Mouse (Mus musculus) liver, embryonic 16.5 days (tissue): ENCODE measurements around the gene Rab3a. TPM values are rescaled to one million over a fixed set of nuclear protein-coding genes. Genes with fewer than 3 reads are reported as not detected.
A peak's percentile ranks its signal among the peaks of the same experiment; 100 is the strongest.

Source experiments
- ATAC-seq: fragments of 200-750 bp; cut with Nextera tagmentation; 2 replicates; pipeline ENCODE4 v1.8.0; 2017; ENCODE audit warnings: low read depth, mild to moderate bottlenecking, moderate number of reproducible peaks, moderate library complexity
- H3K27ac ChIP-seq: fragments of 300-500 bp; sonication (generic); 2 replicates; pipeline ENCODE4 v1.5.1; 2014; ENCODE audit warnings: mild to moderate bottlenecking, low read length
- H3K27me3 ChIP-seq: fragments of 300-500 bp; sonication (generic); 2 replicates; pipeline ENCODE4 v1.6.1; 2014; ENCODE audit warnings: low read depth, low read length, mixed read lengths; ENCODE audit not compliant: control insufficient read depth, insufficient read depth
- H3K36me3 ChIP-seq: fragments of 300-500 bp; sonication (generic); 2 replicates; pipeline ENCODE4 v1.6.1; 2014; ENCODE audit warnings: mild to moderate bottlenecking; ENCODE audit not compliant: control insufficient read depth, insufficient read depth
- H3K4me1 ChIP-seq: fragments of 300-500 bp; sonication (generic); 2 replicates; pipeline ENCODE4 v1.6.1; 2014; ENCODE audit warnings: low read depth, low read length, mixed read lengths; ENCODE audit not compliant: control insufficient read depth
- H3K4me2 ChIP-seq: fragments of 300-500 bp; sonication (generic); 2 replicates; pipeline ENCODE4 v1.6.1; 2014; ENCODE audit warnings: low read depth, low read length, mixed read lengths
- H3K4me3 ChIP-seq: fragments of 300-500 bp; sonication (generic); 2 replicates; pipeline ENCODE4 v1.5.1; 2014; ENCODE audit warnings: low read depth, mild to moderate bottlenecking, low read length
- H3K9ac ChIP-seq: fragments of 300-500 bp; sonication (generic); 2 replicates; pipeline ENCODE4 v1.6.1; 2014; ENCODE audit warnings: low read depth, low read length
- H3K9me3 ChIP-seq: fragments of 300-500 bp; sonication (generic); replicated peaks from 2 replicates; pipeline ENCODE4 v1.6.1; 2016; ENCODE audit warnings: low read length; ENCODE audit not compliant: control insufficient read depth
- WGBS: fragments of 180-500 bp; shearing (Covaris S2); extraction: QIAGEN DNeasy Blood & Tissue Kit; methylation state at CpG from one replicate; pipeline ENCODE4 v1.1.7; 2014; ENCODE audit not compliant: insufficient replicate concordance; 5-methylcytosine and 5-hydroxymethylcytosine counted together
- polyA plus RNA-seq: library from polyadenylated mRNA; unstranded; fragments of >200 nt; fragmentation: Nextera tagmentation; extraction: Ambion mirVana; gene quantifications from 2 replicates; pipeline ENCODE4 v1.2.1, GENCODE M21; 2015

Rab3a gene
- polyA plus RNA-seq, 1 experiment from 2014 or later: 3.4 TPM

DNA sequence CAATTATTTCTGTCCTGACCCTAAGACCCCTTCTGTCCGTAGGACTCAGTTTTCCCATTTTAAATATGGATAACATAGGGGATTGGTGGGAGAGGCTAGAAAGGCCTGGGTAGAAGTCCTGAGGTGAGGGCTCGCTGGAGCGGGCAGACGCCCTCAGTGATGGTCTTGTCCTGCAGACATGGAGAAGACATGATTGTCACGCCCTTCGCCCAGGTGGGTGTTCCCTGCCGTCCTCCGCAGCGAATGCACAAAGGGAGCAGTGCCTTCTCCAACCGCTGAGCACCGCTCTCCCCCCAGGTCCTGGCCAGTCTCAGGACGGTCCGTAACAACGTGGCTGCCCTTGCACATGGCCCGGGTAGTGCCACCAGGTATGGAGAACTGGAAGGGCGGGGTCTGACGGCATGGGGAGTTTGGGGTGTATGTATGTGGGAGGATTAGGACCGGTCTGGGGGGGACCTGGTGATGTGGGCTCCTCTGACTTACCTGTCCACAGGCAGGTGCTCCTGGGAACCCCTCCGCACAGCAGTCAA, 8.7 kb upstream of the Rab3a start:
- H3K36me3 ChIP-seq: no peaks in the 10 kb centered on the region
- H3K9me3 ChIP-seq: no peaks in the 10 kb centered on the region
- H3K4me1 ChIP-seq: peaks cover 5% of the 10 kb centered on the region; the same call in 1 of the 2 replicates
- WGBS: 43% methylated on average over 19 of the region's 19 CpGs
- H3K4me2 ChIP-seq: no peak overlapping the region
- peaks cover 62% of the 10 kb centered on the region for H3K27me3 ChIP-seq
- no peak overlapping the region for H3K9ac ChIP-seq
- no peak overlapping the region for H3K27ac ChIP-seq
- no peak for ATAC-seq
- H3K4me3 ChIP-seq: no peak overlapping the region

DNA sequence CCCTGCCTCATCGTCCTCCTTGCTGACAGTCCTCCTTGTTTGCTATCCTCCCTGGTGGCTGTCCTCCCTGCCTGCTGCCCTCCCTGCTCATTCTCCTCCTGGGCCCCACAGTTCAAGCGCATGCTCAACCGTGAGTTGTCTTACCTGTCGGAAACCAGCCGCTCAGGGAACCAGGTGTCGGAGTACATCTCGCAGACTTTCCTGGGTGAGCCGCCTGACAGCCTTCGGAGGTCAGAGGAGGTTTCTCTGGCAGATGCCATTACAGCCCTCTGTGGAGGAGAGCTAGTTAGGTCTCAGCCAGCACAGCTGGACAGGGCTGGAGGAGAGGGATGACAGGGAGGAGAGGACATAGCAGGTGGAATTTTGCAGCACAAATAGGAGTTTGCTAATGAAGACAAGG, 7.8 kb upstream of the Rab3a start:
- ATAC-seq: no peak
- Histone ChIP-seq H3K27me3 (peaks cover 56% of the 10 kb centered on the region), H3K4me1 (peaks cover 5% of the 10 kb centered on the region; the same call in 1 of the 2 replicates), H3K4me3 (no peak overlapping the region), H3K9ac (no peak overlapping the region), H3K9me3 (no peaks in the 10 kb centered on the region), H3K36me3 (no peaks in the 10 kb centered on the region), H3K4me2 (no peak overlapping the region), H3K27ac (no peak overlapping the region)
- 64% methylated on average over 9 of the region's 9 CpGs for WGBS

DNA sequence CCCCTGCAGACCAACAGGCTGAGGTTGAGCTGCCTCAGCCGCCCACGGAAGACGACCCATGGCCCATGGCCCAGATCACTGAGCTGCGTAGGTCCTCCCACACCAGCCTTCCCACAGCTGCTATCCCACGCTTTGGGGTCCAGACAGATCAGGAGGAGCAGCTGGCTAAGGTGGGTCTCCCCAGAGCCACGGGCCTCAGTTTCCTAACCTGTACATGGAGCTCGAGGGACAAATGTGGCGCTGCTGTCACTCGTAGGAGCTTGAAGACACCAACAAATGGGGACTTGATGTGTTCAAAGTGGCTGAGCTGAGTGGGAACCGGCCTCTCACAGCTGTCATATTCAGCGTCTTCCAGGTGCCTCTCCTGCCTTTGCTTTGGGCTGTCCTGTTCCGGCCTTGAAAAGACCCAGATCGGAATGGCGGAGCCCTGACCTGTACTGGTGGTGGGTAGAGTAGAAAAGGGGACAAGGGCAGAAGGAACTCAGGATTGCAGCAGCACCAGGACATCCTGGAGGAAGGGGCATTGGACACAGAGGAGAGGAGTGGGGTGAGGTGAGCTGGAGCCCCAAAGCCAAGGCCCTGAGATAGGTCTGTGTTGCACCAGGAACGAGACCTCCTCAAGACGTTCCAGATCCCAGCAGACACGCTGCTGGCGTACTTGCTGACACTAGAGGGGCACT, 7.1 kb upstream of the Rab3a start:
- Histone ChIP-seq H3K36me3 (no peaks in the 10 kb centered on the region), H3K9ac (no peak overlapping the region), H3K4me2 (no peak overlapping the region), H3K27ac (no peak overlapping the region), H3K4me3 (no peak overlapping the region), H3K4me1 (peaks cover 5% of the 10 kb centered on the region; the same call in 1 of the 2 replicates), H3K27me3 (peaks cover 51% of the 10 kb centered on the region), H3K9me3 (no peaks in the 10 kb centered on the region)
- 70% methylated on average over 18 of the region's 18 CpGs for WGBS
- no peak for ATAC-seq

DNA sequence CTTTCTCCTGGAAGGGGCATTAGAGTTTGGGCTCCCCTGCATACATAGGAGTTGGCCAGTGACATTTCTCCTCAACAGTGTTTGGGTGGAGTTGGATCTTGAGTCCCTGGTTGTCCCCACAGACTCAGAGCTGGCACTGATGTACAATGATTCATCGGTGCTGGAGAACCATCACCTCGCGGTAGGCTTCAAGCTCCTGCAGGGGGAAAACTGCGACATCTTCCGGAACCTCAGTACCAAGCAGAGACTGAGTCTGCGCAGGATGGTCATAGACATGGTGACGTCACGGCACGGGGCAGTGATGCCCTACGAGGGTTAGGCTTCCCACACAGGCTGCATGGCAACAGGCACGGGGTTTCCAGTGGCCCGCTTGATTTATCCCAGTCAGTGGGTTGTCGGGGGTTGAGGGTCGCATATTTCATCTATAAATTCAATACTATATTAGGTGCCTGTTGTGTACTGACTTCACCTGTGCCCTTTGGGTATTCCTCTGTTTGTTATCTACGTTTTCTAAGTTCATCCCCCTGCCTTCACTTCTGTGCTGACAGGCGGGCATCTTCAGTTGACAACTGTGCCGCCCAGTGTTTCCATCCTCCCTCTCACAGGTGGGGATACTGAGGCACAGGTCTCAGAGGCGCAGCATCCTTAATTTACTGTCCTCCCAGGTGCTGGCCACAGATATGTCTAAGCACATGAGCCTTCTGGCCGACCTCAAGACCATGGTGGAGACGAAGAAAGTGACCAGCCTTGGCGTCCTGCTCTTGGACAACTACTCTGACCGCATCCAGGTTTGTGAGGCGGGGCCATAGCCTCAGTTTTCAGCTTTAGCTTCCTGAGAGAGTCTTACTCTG, 6.0 kb upstream of the Rab3a start:
- Histone ChIP-seq H3K4me2 (no peak overlapping the region), H3K36me3 (no peaks in the 10 kb centered on the region), H3K9me3 (no peaks in the 10 kb centered on the region), H3K9ac (no peak overlapping the region), H3K4me1 (peaks cover 11% of the 10 kb centered on the region), H3K4me3 (no peak overlapping the region), H3K27me3 (peaks cover 39% of the 10 kb centered on the region), H3K27ac (no peak overlapping the region)
- ATAC-seq: no peak
- WGBS: 68% methylated on average over 23 of the region's 23 CpGs

DNA sequence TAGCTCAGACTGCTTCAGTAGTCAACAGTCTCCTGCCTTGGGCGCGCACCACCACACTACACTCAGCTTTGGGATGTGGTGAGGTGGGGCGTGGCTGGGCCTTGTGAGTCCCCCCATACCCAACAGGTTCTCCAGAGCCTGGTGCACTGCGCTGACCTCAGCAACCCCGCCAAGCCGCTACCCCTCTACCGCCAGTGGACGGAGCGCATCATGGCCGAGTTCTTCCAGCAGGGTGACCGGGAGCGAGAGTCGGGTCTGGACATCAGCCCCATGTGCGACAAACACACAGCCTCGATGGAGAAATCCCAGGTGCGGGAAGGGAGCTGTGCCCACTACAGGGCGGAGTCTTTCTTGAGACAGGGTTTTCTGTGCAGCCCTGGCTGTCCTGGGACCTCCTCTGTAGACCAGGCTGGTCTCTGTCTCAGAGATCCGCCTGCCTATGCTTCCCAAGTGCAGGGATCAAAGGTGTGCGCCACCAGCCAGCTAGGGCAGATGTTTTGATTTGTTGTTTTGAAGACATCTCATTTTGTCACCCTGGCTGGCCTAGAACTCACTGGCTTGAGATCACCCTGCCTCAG, 5.3 kb upstream of the Rab3a start:
- H3K9ac ChIP-seq: no peak overlapping the region
- H3K36me3 ChIP-seq: no peaks in the 10 kb centered on the region
- 62% methylated on average over 19 of the region's 19 CpGs for WGBS
- peaks cover 32% of the 10 kb centered on the region for H3K27me3 ChIP-seq
- no peak for ATAC-seq
- H3K9me3 ChIP-seq: no peaks in the 10 kb centered on the region
- H3K4me2 ChIP-seq: no peak overlapping the region
- H3K4me3 ChIP-seq: no peak overlapping the region
- H3K27ac ChIP-seq: no peak overlapping the region
- H3K4me1 ChIP-seq: peaks cover 16% of the 10 kb centered on the region

DNA sequence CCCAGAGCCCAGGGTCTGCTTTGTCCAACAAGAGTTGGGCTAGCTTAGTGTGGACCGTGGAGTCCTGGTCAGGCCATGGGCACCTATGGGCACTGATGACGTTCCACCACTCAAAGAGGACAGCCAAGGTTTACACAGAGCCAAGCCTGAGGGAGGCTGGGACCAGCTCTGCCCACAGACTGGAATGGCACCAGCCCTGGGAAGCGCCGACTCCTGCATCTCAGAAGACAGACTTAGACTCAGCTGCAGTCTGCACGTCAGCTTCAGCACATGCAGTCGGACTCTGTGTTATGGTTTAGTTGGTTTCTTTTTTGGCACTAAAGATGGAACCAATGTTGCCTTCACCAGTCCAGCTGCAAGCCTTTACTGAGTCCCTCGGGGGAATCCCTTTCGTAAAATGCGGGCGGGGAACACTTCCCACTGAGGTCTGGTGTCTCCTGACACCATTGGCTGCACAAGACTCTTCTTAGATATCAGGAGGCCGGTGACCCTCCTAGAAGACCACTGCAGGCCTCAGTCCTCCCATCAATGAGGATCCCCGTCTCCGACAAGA, 4.3 kb upstream of the Rab3a start:
- Histone ChIP-seq H3K4me2 (no peak overlapping the region), H3K4me1 (peaks cover 18% of the 10 kb centered on the region), H3K9me3 (no peaks in the 10 kb centered on the region), H3K27ac (no peak overlapping the region), H3K4me3 (no peak overlapping the region), H3K9ac (no peak overlapping the region), H3K36me3 (no peaks in the 10 kb centered on the region), H3K27me3 (peaks cover 22% of the 10 kb centered on the region)
- 67% methylated on average over 13 of the region's 13 CpGs for WGBS
- ATAC-seq: no peak

DNA sequence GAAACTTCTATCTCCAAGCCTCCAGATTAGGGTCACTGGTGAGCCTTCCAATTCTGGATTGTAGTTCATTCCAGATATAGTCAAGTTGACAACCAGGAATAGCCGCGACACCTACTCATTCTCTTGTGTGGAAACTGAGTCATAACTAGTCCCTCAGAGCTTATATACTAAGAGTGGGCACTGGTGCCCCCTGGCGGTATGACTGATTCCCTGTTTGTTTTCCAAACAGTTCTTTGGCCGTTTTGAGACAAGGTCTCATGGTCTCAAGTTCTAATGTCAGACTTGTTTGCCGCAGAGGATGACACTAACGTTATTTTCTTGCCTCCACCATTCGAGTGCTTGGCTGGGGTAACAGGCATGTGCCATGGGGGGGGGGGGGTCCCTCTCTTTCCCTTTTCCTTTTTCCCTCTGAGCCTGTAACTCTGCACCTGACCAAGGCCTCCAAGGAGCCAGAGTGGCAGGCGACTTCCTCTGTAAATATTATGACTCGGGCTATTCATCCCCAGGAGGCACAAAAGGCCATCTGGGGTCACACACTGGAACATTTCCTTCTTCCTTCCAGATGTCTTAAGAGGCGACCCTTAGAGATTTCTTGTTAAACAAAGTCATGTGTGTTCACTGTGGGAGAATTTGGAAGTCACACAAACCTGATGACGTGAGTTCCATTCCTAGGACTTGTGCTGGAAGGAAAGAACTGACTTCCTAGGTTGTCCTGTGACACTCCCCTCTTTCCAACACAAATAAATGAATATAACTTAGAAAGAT, 2.3 kb upstream of the Rab3a start:
- ATAC-seq: no peak
- WGBS: 21% methylated on average over 11 of the region's 11 CpGs
- Histone ChIP-seq H3K27me3 (peaks cover 4% of the 10 kb centered on the region), H3K9me3 (no peaks in the 10 kb centered on the region), H3K4me1 (peaks cover 22% of the 10 kb centered on the region), H3K9ac (no peak overlapping the region; the same call in 1 of the 2 replicates), H3K4me2 (no peak overlapping the region), H3K27ac (peak overlapping the region; percentile 69), H3K4me3 (no peak overlapping the region), H3K36me3 (no peaks in the 10 kb centered on the region; the same call in 1 of the 2 replicates)

DNA sequence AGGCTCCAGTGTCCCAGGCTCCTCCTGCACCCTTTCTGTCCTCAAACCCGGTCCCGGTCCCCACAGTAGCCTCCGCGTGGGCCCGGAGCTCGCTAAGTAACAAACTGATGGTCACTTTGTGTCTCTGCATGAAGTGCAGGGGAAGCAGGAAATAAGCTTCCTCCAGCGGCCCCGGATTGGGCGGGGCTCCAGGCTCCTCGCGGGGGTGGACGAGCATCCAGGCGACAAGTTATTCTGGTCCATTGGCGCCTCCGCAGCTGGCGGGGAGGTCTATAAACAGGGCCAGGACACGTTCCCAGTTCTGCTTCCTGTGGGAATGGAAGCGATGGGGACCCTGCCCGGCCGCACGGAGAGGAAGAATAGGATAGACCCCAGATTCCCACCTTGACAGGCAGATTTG, 1.3 kb upstream of the Rab3a start:
- peak overlapping the region; percentile 14; the same call in 1 of the 2 replicates for H3K4me3 ChIP-seq
- H3K27me3 ChIP-seq: no peaks in the 10 kb centered on the region
- 7% methylated on average over 21 of the region's 21 CpGs for WGBS
- H3K9me3 ChIP-seq: no peaks in the 10 kb centered on the region
- peak overlapping the region; percentile 69 for H3K27ac ChIP-seq
- no peaks in the 10 kb centered on the region; the same call in 1 of the 2 replicates for H3K36me3 ChIP-seq
- peak overlapping the region; percentile 20; the same call in 1 of the 2 replicates for H3K9ac ChIP-seq
- peaks cover 22% of the 10 kb centered on the region for H3K4me1 ChIP-seq
- ATAC-seq: no peak
- H3K4me2 ChIP-seq: peak overlapping the region; percentile 36
